Mouse (Mus musculus) midbrain, embryonic 12.5 days (tissue): ENCODE measurements around the gene Npnt. TPM values are rescaled to one million over a fixed set of nuclear protein-coding genes. Genes with fewer than 3 reads are reported as not detected.

Experiments used
- ATAC-seq: fragments of 200-750 bp; cut with Nextera tagmentation; 2 replicates; pipeline ENCODE4 v1.8.0; 2017; ENCODE audit warnings: low read depth, moderate TSS enrichment, moderate library complexity; ENCODE audit not compliant: low FRiP score
- H3K27ac ChIP-seq: fragments of 300-500 bp; sonication (generic); replicated peaks from 2 replicates; pipeline ENCODE4 v1.5.1; 2016; ENCODE audit warnings: mild to moderate bottlenecking
- H3K27me3 ChIP-seq: fragments of 300-500 bp; sonication (generic); 2 replicates; pipeline ENCODE4 v1.6.1; 2016; ENCODE audit warnings: mild to moderate bottlenecking
- H3K36me3 ChIP-seq: fragments of 300-500 bp; sonication (generic); 2 replicates; pipeline ENCODE4 v1.6.1; 2016
- H3K4me1 ChIP-seq: fragments of 300-500 bp; sonication (generic); 2 replicates; pipeline ENCODE4 v1.6.1; 2016
- H3K4me2 ChIP-seq: fragments of 300-500 bp; sonication (generic); replicated peaks from 2 replicates; pipeline ENCODE4 v1.6.1; 2016; ENCODE audit warnings: mild to moderate bottlenecking, moderate library complexity
- H3K4me3 ChIP-seq: fragments of 300-500 bp; sonication (generic); 2 replicates; pipeline ENCODE4 v1.5.1; 2016; ENCODE audit warnings: mild to moderate bottlenecking
- H3K9ac ChIP-seq: fragments of 300-500 bp; sonication (generic); replicated peaks from 2 replicates; pipeline ENCODE4 v1.6.1; 2016; ENCODE audit warnings: mild to moderate bottlenecking, moderate library complexity
- H3K9me3 ChIP-seq: fragments of 300-500 bp; sonication (generic); 2 replicates; pipeline ENCODE4 v1.6.1; 2016; ENCODE audit warnings: mild to moderate bottlenecking
- WGBS: fragments of 180-500 bp; shearing (Covaris S2); methylation state at CpG from one replicate; pipeline ENCODE4 v1.1.7; 2016; 5-methylcytosine and 5-hydroxymethylcytosine counted together
- polyA plus RNA-seq: library from polyadenylated mRNA; unstranded; fragments of >200 nt; fragmentation: Nextera tagmentation; extraction: Ambion mirVana; gene quantifications from 2 replicates; pipeline ENCODE4 v1.2.1, GENCODE M21; 2016

Gene Npnt
- polyA plus RNA-seq, 1 experiment from 2014 or later: 12.0 TPM

DNA sequence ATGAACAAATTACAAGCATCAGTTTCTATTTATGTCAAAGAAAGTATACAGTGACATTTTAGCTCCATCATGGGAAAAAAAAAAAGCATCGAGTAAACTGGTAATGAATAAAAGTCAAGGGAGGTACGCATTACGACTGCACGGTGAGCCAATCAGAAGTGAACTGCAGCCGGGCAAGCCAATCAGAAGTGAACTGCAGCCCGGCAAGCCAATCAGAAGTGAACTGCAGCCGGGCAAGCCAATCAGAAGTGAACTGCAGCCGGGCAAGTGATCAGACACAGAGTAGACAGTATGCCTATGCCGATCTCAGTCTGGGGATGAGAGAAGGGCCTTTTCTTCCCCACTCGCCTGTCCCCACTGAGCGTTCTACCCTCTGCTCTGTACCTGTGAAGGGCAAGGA is 46.7 kb downstream of the Npnt start:
- Histone ChIP-seq H3K4me3 (no peak overlapping the region), H3K9ac (no peak overlapping the region), H3K4me1 (peaks cover 2% of the 10 kb centered on the region; the same call in 1 of the 2 replicates), H3K27me3 (no peaks in the 10 kb centered on the region), H3K9me3 (no peaks in the 10 kb centered on the region), H3K4me2 (no peak overlapping the region), H3K36me3 (no peaks in the 10 kb centered on the region), H3K27ac (no peak overlapping the region)
- 94% methylated on average over 11 of the region's 11 CpGs for WGBS
- ATAC-seq: no peak

GRCm38 (mm10) chr3:132902921-132903320 is 47.2 kb downstream of the Npnt start:
- Histone ChIP-seq H3K9ac (no peak overlapping the region), H3K4me3 (no peak overlapping the region), H3K9me3 (no peaks in the 10 kb centered on the region), H3K4me2 (no peak overlapping the region), H3K27me3 (no peaks in the 10 kb centered on the region), H3K27ac (no peak overlapping the region), H3K36me3 (no peaks in the 10 kb centered on the region), H3K4me1 (peaks cover 2% of the 10 kb centered on the region; the same call in 1 of the 2 replicates)
- WGBS: 92% methylated on average over 5 of the region's 5 CpGs
- ATAC-seq: no peak

GRCm38 (mm10) chr3:132902206-132902605 is 47.9 kb downstream of the Npnt start:
- no peak for ATAC-seq
- WGBS: 82% methylated on average over 6 of the region's 6 CpGs

GRCm38 (mm10) chr3:132897891-132898290 is 52.2 kb downstream of the Npnt start:
- H3K4me1 ChIP-seq: no peaks in the 10 kb centered on the region
- H3K36me3 ChIP-seq: no peaks in the 10 kb centered on the region
- no peaks in the 10 kb centered on the region for H3K9me3 ChIP-seq
- H3K27me3 ChIP-seq: no peaks in the 10 kb centered on the region
- no peak overlapping the region for H3K4me2 ChIP-seq
- H3K4me3 ChIP-seq: no peak overlapping the region
- no peak overlapping the region for H3K27ac ChIP-seq
- ATAC-seq: no peak
- 94% methylated on average over 4 of the region's 4 CpGs for WGBS
- H3K9ac ChIP-seq: no peak overlapping the region

More at GRCm38 (mm10) chr3:132902206-132902605, 47.9 kb downstream of the Npnt start:
- no peak overlapping the region for H3K4me2 ChIP-seq
- no peaks in the 10 kb centered on the region for H3K4me1 ChIP-seq
- H3K36me3 ChIP-seq: no peaks in the 10 kb centered on the region
- no peak overlapping the region for H3K27ac ChIP-seq
- H3K27me3 ChIP-seq: no peaks in the 10 kb centered on the region
- H3K4me3 ChIP-seq: no peak overlapping the region
- no peaks in the 10 kb centered on the region for H3K9me3 ChIP-seq
- H3K9ac ChIP-seq: no peak overlapping the region

DNA sequence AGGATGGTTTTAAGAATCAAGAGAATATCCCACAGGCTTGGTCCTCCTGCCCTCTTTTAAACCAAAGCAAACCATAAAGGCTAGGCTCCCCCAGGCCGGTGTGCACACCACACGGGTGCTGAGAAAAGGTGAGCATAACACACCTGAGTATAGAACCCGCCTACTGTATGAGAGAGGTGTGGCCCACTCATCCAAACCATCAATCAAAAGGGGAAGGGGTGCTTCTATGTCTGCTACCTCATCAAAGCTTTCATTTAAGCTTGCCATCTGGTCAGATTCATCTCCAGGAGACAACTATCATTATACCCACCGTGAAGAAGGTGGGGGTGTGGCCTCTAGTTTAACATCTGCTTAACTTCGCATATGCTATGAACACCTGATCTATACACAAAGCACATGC is 52.7 kb downstream of the Npnt start:
- no peak for ATAC-seq
- WGBS: 86% methylated on average over 5 of the region's 5 CpGs
- no peaks in the 10 kb centered on the region for H3K27me3 ChIP-seq

GRCm38 (mm10) chr3:132894086-132894485 is 56.0 kb downstream of the Npnt start:
- no peaks in the 10 kb centered on the region for H3K27me3 ChIP-seq
- no peak overlapping the region for H3K4me2 ChIP-seq
- 89% methylated on average over 7 of the region's 7 CpGs for WGBS
- ATAC-seq: no peak
- no peaks in the 10 kb centered on the region for H3K9me3 ChIP-seq
- no peaks in the 10 kb centered on the region for H3K36me3 ChIP-seq
- H3K4me1 ChIP-seq: no peaks in the 10 kb centered on the region
- no peak overlapping the region for H3K9ac ChIP-seq
- H3K4me3 ChIP-seq: no peak overlapping the region
- H3K27ac ChIP-seq: no peak overlapping the region

More for the DNA sequence above, 52.7 kb downstream of the Npnt start:
- H3K4me2 ChIP-seq: no peak overlapping the region
- no peak overlapping the region for H3K27ac ChIP-seq
- no peaks in the 10 kb centered on the region for H3K36me3 ChIP-seq
- no peak overlapping the region for H3K9ac ChIP-seq
- no peak overlapping the region for H3K4me3 ChIP-seq
- H3K9me3 ChIP-seq: no peaks in the 10 kb centered on the region
- H3K4me1 ChIP-seq: no peaks in the 10 kb centered on the region

DNA sequence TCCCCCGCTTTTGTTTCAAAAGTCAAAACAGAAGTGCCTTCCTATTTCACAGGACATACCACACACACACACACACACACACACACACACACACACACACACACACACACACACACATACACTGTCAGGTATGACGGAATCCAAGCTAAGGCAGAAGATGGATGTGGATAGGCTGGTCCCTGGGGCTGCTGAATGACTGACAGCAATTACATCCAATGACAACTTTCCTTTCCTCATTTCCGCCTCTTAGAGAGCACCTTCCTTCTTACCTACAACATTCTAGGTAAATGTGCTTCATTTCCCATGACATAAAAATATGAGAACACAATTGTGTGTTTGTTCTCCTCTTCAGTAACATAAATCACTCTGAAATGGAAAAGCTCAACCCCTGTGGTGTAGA is 56.4 kb downstream of the Npnt start:
- no peak for ATAC-seq
- no peaks in the 10 kb centered on the region for H3K9me3 ChIP-seq
- no peak overlapping the region for H3K4me2 ChIP-seq
- no peak overlapping the region for H3K4me3 ChIP-seq
- no peak overlapping the region for H3K27ac ChIP-seq
- H3K4me1 ChIP-seq: no peaks in the 10 kb centered on the region
- no peaks in the 10 kb centered on the region for H3K27me3 ChIP-seq
- WGBS: 91% methylated on average over 3 of the region's 3 CpGs
- no peak overlapping the region for H3K9ac ChIP-seq
- H3K36me3 ChIP-seq: no peaks in the 10 kb centered on the region

DNA sequence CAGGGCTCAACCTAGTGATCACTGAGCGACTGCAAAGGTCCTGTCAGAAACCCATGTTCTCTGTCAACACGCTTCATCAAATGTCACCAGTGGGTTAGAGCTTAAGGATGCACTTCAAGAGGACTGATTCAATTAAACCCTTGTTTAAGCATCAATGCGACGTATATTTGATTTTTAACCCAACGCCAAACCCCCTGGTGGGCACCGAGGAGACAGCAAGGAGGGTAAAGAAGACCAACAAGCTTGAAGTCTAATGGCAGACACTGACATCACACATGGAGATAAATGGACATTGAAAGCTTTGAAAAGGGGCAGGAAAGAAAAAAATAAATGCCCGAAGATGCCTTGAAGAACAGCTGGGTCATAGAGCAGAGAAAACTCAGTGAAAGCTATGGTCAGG is 57.0 kb downstream of the Npnt start:
- Histone ChIP-seq H3K4me1 (no peaks in the 10 kb centered on the region), H3K4me3 (no peak overlapping the region), H3K9me3 (no peaks in the 10 kb centered on the region), H3K36me3 (no peaks in the 10 kb centered on the region), H3K27ac (no peak overlapping the region), H3K27me3 (no peaks in the 10 kb centered on the region), H3K9ac (no peak overlapping the region), H3K4me2 (no peak overlapping the region)
- ATAC-seq: no peak
- WGBS: 83% methylated on average over 7 of the region's 7 CpGs

GRCm38 (mm10) chr3:132892481-132892880 is 57.6 kb downstream of the Npnt start:
- no peak overlapping the region for H3K9ac ChIP-seq
- 92% methylated on average over 7 of the region's 7 CpGs for WGBS

DNA sequence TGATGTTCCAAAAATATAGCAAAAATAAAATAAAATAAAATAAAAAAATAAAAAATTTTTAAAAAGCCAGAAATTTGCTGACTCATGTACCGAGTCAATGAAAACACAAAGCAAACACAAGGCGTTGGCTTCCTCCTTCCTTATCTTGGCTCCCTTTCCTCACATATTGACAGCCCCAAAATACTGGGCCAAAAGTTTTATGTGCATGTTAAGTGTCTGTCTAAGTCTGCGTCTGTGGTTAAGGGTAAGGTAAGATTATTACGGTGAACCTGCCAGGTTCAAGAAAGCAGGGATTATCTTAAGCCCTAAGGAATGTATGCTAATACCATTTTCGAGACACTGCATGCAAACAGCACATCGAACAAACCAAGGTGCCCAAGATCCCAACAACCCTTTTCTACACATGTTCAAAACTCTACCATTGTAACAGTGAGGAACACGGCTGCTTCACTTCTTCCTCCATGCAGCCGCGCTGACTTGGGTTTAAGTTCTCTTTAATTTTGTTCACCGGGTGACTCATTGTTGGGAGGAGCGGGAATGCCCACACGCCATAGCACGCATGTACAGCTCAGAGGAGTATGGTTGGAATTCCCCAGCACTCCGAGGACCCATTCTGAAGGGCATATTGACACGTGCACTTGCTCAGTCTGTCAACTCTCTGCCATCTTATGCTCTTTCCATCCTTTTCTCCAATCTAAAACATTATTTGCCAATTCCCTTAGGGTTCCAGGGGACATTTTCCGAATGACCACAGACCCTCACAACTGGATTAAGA is 62.8 kb downstream of the Npnt start:
- ATAC-seq: no peak
- Histone ChIP-seq H3K4me2 (no peak overlapping the region), H3K36me3 (no peaks in the 10 kb centered on the region), H3K27ac (no peak overlapping the region), H3K4me1 (no peaks in the 10 kb centered on the region), H3K9ac (no peak overlapping the region), H3K9me3 (no peaks in the 10 kb centered on the region), H3K4me3 (no peak overlapping the region), H3K27me3 (no peaks in the 10 kb centered on the region)
- WGBS: 92% methylated on average over 16 of the region's 16 CpGs

More at GRCm38 (mm10) chr3:132892481-132892880, 57.6 kb downstream of the Npnt start:
- Histone ChIP-seq H3K27me3 (no peaks in the 10 kb centered on the region), H3K4me2 (no peak overlapping the region), H3K4me3 (no peak overlapping the region), H3K9me3 (no peaks in the 10 kb centered on the region), H3K36me3 (no peaks in the 10 kb centered on the region), H3K4me1 (no peaks in the 10 kb centered on the region), H3K27ac (no peak overlapping the region)
- no peak for ATAC-seq

DNA sequence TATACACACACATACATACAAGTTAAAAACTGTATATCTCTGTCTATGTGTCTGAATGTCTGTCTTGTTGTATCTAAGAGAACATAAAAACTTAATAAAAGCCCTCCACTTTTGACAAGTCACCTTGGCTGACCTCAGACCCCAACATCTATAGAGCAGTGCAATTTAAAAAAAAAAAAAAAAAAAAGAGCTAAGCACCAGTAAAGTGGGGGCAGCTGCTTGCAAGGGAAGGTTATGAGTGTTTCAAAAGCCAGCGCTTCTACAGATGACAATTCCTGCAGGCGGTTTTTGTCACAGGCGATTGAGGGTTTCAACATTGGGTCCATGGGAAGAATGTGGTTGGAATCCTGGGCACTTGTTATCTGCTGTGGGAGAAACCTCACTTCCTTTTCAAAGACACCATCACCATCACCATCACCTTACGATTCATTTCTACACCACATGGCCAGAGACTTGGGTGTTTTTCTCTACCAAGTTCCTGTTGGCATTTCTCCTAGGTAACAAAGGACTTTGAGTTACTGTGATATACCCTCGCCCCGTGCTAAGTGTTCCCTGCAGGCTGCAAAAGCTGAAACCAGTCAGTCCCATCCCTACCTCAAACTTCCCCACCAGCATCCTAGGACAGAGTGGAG is 63.6 kb downstream of the Npnt start:
- Histone ChIP-seq H3K4me2 (no peak overlapping the region), H3K27me3 (no peaks in the 10 kb centered on the region), H3K9ac (no peak overlapping the region), H3K4me1 (no peaks in the 10 kb centered on the region), H3K4me3 (no peak overlapping the region), H3K9me3 (no peaks in the 10 kb centered on the region), H3K36me3 (no peaks in the 10 kb centered on the region), H3K27ac (no peak overlapping the region)
- ATAC-seq: no peak
- WGBS: 91% methylated on average over 6 of the region's 6 CpGs

DNA sequence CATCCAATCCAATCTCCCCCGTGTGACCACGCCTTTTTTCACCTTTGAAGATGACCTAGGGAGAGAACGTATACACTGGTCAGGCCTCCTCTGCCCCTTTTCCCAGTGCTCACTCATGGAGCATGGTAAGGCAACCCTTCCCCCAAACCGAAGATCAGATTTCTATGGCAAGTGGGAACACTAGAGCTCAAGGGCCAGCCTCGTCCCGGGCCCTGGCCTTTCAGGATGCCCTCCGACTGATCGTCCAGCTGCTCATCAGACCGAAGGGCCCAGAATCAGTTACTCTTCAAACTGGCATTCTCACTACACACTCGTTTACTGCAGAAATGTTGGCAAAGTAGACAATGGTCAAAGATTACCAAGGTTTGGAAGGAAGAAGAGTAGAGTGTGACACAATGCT is 65.6 kb downstream of the Npnt start:
- H3K27me3 ChIP-seq: no peaks in the 10 kb centered on the region
- no peak overlapping the region for H3K27ac ChIP-seq
- H3K36me3 ChIP-seq: no peaks in the 10 kb centered on the region
- no peaks in the 10 kb centered on the region for H3K9me3 ChIP-seq
- no peak overlapping the region for H3K4me3 ChIP-seq
- 87% methylated on average over 10 of the region's 10 CpGs for WGBS
- H3K4me2 ChIP-seq: no peak overlapping the region
- ATAC-seq: no peak
- H3K9ac ChIP-seq: no peak overlapping the region
- H3K4me1 ChIP-seq: peaks cover 6% of the 10 kb centered on the region
